Mouse (Mus musculus) embryonic facial prominence, embryonic 10.5 days (tissue): ENCODE results near the gene Khdrbs2. TPM values are rescaled to one million over a fixed set of nuclear protein-coding genes. Genes with fewer than 3 reads are reported as not detected.

Experiments
- DNase-seq: peaks from one replicate; pipeline ENCODE4 v3.0.0-alpha.2; 2017; ENCODE audit warnings: low spot score
- H3K27ac ChIP-seq: fragments of 300-500 bp; sonication (generic); replicated peaks from 2 replicates; pipeline ENCODE4 v1.5.1; 2016; ENCODE audit warnings: mild to moderate bottlenecking
- H3K27me3 ChIP-seq: fragments of 300-500 bp; sonication (generic); replicated peaks from 2 replicates; pipeline ENCODE4 v1.6.1; 2016; ENCODE audit warnings: low read depth, mild to moderate bottlenecking; ENCODE audit not compliant: poor library complexity, severe bottlenecking
- H3K36me3 ChIP-seq: fragments of 300-500 bp; sonication (generic); replicated peaks from 2 replicates; pipeline ENCODE4 v1.6.1; 2016; ENCODE audit warnings: mild to moderate bottlenecking, moderate library complexity
- H3K4me1 ChIP-seq: fragments of 300-500 bp; sonication (generic); 2 replicates; pipeline ENCODE4 v1.6.1; 2016
- H3K4me3 ChIP-seq: fragments of 300-500 bp; sonication (generic); 2 replicates; pipeline ENCODE4 v1.5.1; 2016; ENCODE audit warnings: mild to moderate bottlenecking, moderate library complexity
- H3K9me3 ChIP-seq: fragments of 300-500 bp; sonication (generic); 2 replicates; pipeline ENCODE4 v1.6.1; 2016; ENCODE audit warnings: mild to moderate bottlenecking
- WGBS: fragments of 180-500 bp; shearing (Covaris S2); methylation state at CpG from one replicate; pipeline ENCODE4 v1.1.7; 2016; 5-methylcytosine and 5-hydroxymethylcytosine counted together
- polyA plus RNA-seq: library from polyadenylated mRNA; unstranded; fragments of >200 nt; fragmentation: Nextera tagmentation; extraction: Ambion mirVana; gene quantifications from 2 replicates; pipeline ENCODE4 v1.2.1, GENCODE M21; 2016

Khdrbs2 gene
- polyA plus RNA-seq, 1 experiment from 2014 or later, result 5.1 TPM

DNA sequence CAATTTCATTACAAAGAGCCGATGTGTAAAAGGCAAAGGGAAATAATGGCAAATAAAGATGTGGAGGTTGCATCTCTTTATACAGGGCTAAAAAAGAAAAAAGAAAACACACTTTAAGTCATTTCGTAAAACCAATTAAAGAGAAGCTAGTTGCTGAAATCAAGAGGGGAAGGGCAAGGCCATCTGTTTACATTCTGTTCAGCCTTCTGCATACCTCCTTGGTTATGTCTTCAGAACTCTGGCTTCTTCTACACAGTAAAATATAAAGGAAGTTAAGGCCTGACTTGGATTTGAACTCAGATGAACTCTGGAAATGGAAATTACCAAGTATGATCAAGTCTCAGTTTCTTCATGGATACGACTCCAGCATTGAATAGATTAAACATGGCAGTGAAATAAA lies 528.8 kb downstream of the Khdrbs2 start:
- Histone ChIP-seq H3K9me3 (no peaks in the 10 kb centered on the region), H3K27ac (no peak overlapping the region), H3K4me1 (no peaks in the 10 kb centered on the region), H3K36me3 (no peaks in the 10 kb centered on the region), H3K4me3 (no peak overlapping the region), H3K27me3 (no peaks in the 10 kb centered on the region)
- no peak for DNase-seq
- 91% methylated on average over 3 of the region's 3 CpGs for WGBS
